Mouse (Mus musculus): ENCODE results near the gene Uba1y. TPM values are rescaled to one million over a fixed set of nuclear protein-coding genes. Genes with fewer than 3 reads are reported as not detected.
"Not testable (repeated sequence)": the region's sequence is repeated elsewhere in the genome, so short reads cannot be mapped to it uniquely, and the experiment has no call there.

The Uba1y gene
- polyA plus RNA-seq (2016; fragmentation: Nextera tagmentation; extraction: Ambion mirVana), result 0.13 TPM in 1 of 2 replicates, not detected in the other

GRCm38 (mm10) chrY:818396-818795 is at the start of gene Uba1y:
Gene Uba1y (plus strand): TSS chrY:818649.
- H3K9ac ChIP-seq, result no peak within 1 kb of the TSS
- no peaks in the 10 kb centered on the region for H3K36me3 ChIP-seq
- WGBS, result 92% methylated on average over 10 of the region's 15 CpGs
- H3K4me2 ChIP-seq (replicated peaks), result no peak within 1 kb of the TSS
- H3K4me1 ChIP-seq, result no peaks in the 10 kb centered on the region
- no peak for ATAC-seq (ENCODE audit: low FRiP score)
- no peaks in the 10 kb centered on the region for H3K27me3 ChIP-seq
- no peak within 1 kb of the TSS for H3K4me3 ChIP-seq
- H3K27ac ChIP-seq, result no peak within 1 kb of the TSS
- no peaks in the 10 kb centered on the region for H3K9me3 ChIP-seq (replicated peaks)

GRCm38 (mm10) chrY:797309-797708 is 21.1 kb upstream of the Uba1y start, which contains the start of gene Zfy1:
Gene Zfy1 (minus strand): TSS chrY:797409.
- not testable (repeated sequence) for H3K4me1 ChIP-seq; H3K9me3 ChIP-seq (replicated peaks); H3K27ac ChIP-seq; H3K4me3 ChIP-seq; ATAC-seq (ENCODE audit: low FRiP score); H3K36me3 ChIP-seq; H3K9ac ChIP-seq; H3K4me2 ChIP-seq (replicated peaks); H3K27me3 ChIP-seq
- WGBS, result no CpG with 5 or more reads among the region's 11 CpGs

GRCm38 (mm10) chrY:808991-809661 is 9.3 kb upstream of the Uba1y start:
- H3K9me3 ChIP-seq (replicated peaks), result no peaks in the 10 kb centered on the region
- H3K36me3 ChIP-seq, result no peaks in the 10 kb centered on the region
- no peaks in the 10 kb centered on the region for H3K4me1 ChIP-seq
- peak overlapping the region; percentile 29 for H3K4me2 ChIP-seq (replicated peaks)
- peak; percentile 80 for ATAC-seq (ENCODE audit: low FRiP score)
- no peak overlapping the region for H3K27ac ChIP-seq
- H3K4me3 ChIP-seq, result no peak overlapping the region; the same call in 1 of the 2 replicates
- 0% methylated on average over 10 of the region's 15 CpGs for WGBS
- H3K9ac ChIP-seq, result no peak overlapping the region
- no peaks in the 10 kb centered on the region for H3K27me3 ChIP-seq

- ATAC-seq (ENCODE audit: low FRiP score), result 0 out of 2 replicates have a peak, but pooled peaks have one; percentile 13
- Histone ChIP-seq H3K4me3 (no peak overlapping the region), H3K9me3 (replicated peaks) (no peaks in the 10 kb centered on the region), H3K27me3 (no peaks in the 10 kb centered on the region), H3K27ac (no peak overlapping the region), H3K4me2 (replicated peaks) (no peak overlapping the region), H3K9ac (no peak overlapping the region), H3K36me3 (no peaks in the 10 kb centered on the region), H3K4me1 (no peaks in the 10 kb centered on the region)
Measured at GRCm38 (mm10) chrY:872404-872803, 54.0 kb downstream of the Uba1y start.

- no peaks in the 10 kb centered on the region for H3K27me3 ChIP-seq
- no peaks in the 10 kb centered on the region for H3K9me3 ChIP-seq (replicated peaks)
- no peak overlapping the region for H3K9ac ChIP-seq
- no peak overlapping the region for H3K4me2 ChIP-seq (replicated peaks)
- no peak overlapping the region for H3K27ac ChIP-seq
- no peak overlapping the region for H3K4me3 ChIP-seq
- H3K36me3 ChIP-seq, result no peaks in the 10 kb centered on the region
- peak; percentile 52; the same call in 1 of the 2 replicates for ATAC-seq (ENCODE audit: low FRiP score)
- no peaks in the 10 kb centered on the region for H3K4me1 ChIP-seq
- WGBS, result 37% methylated on average over 7 of the region's 18 CpGs
Measured at GRCm38 (mm10) chrY:872855-873549, 54.6 kb downstream of the Uba1y start.

Other genes starting within 250 kb of the Uba1y start
- gene Zfy1, start 21.2 kb upstream of the Uba1y start, polyA plus RNA-seq (2016; fragmentation: Nextera tagmentation; extraction: Ambion mirVana), result not detected in 2 replicates
- 14.5 and 15.9 TPM in 2 replicates for gene Kdm5d, start 79.1 kb downstream of the Uba1y start, polyA plus RNA-seq (2016; fragmentation: Nextera tagmentation; extraction: Ambion mirVana)
- 38.8 and 48.1 TPM in 2 replicates for gene Eif2s3y, start 191.9 kb downstream of the Uba1y start, polyA plus RNA-seq (2016; fragmentation: Nextera tagmentation; extraction: Ambion mirVana)

Data from hindbrain, embryonic 12.5 days (tissue).